ENCODE assay signal across 8 mouse cellular contexts in genomic region chr16:33922111-33923000, GRCm38 (mm10). TPM values are rescaled to one million over a fixed set of nuclear protein-coding genes. Genes with fewer than 3 reads are reported as not detected.
A peak's percentile ranks its signal among the peaks of the same experiment; 100 is the strongest.
DNase-seq lines count a peak whose midpoint lies in the region; ATAC-seq lines count a peak whose summit lies in the region.

No protein-coding gene starts in this region.

- no peak overlapping the region for H3K9ac ChIP-seq in forebrain, embryonic 12.5 days

- WGBS in embryonic facial prominence, embryonic 10.5 days = 44% methylated on average over 18 of the region's 18 CpGs
- WGBS in forebrain, embryonic 12.5 days = 63% methylated on average over 18 of the region's 18 CpGs

- ATAC-seq in megakaryocyte, adult 5-6 weeks (ENCODE audit: poor library complexity, severe bottlenecking) = peak; percentile 74
- ATAC-seq in forebrain, embryonic 12.5 days (ENCODE audit: low FRiP score) = no peak

- no peak overlapping the region for H3K4me2 ChIP-seq in forebrain, embryonic 12.5 days

- H3K27ac ChIP-seq in embryonic facial prominence, embryonic 10.5 days (replicated peaks) = peak overlapping the region; percentile 80
- no peak overlapping the region for H3K27ac ChIP-seq in forebrain, embryonic 12.5 days

- H3K4me3 ChIP-seq in embryonic facial prominence, embryonic 10.5 days = no peak overlapping the region
- H3K4me3 ChIP-seq in forebrain, embryonic 12.5 days (replicated peaks) = no peak overlapping the region

- H3K4me1 ChIP-seq in embryonic facial prominence, embryonic 10.5 days = peaks cover 40% of the 10 kb centered on the region
- H3K4me1 ChIP-seq in forebrain, embryonic 12.5 days = peaks cover 6% of the 10 kb centered on the region; the same call in 1 of the 2 replicates

- peak; percentile 96 for DNase-seq in heart, adult 11 months
- DNase-seq in heart, postnatal 25 days (ENCODE audit: low spot score) = no peak
- peak; percentile 40 to 44 for DNase-seq in B cell, adult 2 months
- DNase-seq in embryonic facial prominence, embryonic 10.5 days (ENCODE audit: low spot score) = peak; percentile 47
- DNase-seq in kidney, adult 9 months = peak; percentile 59
- no peak for DNase-seq in gastrocnemius, postnatal 10 days

- no peaks in the 10 kb centered on the region for H3K9me3 ChIP-seq in embryonic facial prominence, embryonic 10.5 days
- H3K9me3 ChIP-seq in forebrain, embryonic 12.5 days = no peaks in the 10 kb centered on the region

- intact Hi-C loops in heart, postnatal 25 days (cut with DNase I) = no loop called here

- peaks cover 64% of the 10 kb centered on the region for H3K36me3 ChIP-seq in embryonic facial prominence, embryonic 10.5 days (replicated peaks)
- H3K36me3 ChIP-seq in forebrain, embryonic 12.5 days (replicated peaks) = no peaks in the 10 kb centered on the region

- H3K27me3 ChIP-seq in embryonic facial prominence, embryonic 10.5 days (replicated peaks; ENCODE audit: low read depth, poor library complexity, severe bottlenecking) = no peaks in the 10 kb centered on the region
- no peaks in the 10 kb centered on the region for H3K27me3 ChIP-seq in forebrain, embryonic 12.5 days

RNA-seq across cellular contexts. Expression of gene Umps, which starts 44.5 kb away (rescaled TPM):
- total RNA-seq in heart, postnatal 25 days (2021) = 1 to 10 TPM; 9.0 to 9.2 TPM
- polyA plus RNA-seq in embryonic facial prominence, embryonic 10.5 days (2016; fragmentation: Nextera tagmentation; extraction: Ambion mirVana) = 105 and 106 TPM in 2 replicates
- 19.6 and 23.1 TPM in 2 replicates for total RNA-seq in megakaryocyte, adult 5-6 weeks (2015)
- total RNA-seq in megakaryocyte, adult 5-6 weeks (2017) = 34.8 and 35.9 TPM in 2 replicates
- 1 to 10 TPM; 7.4 to 9.1 TPM for total RNA-seq in gastrocnemius, postnatal 10 days (2021)
- 56.5 and 56.9 TPM in 2 replicates for polyA plus RNA-seq in forebrain, embryonic 12.5 days (2016; fragmentation: Nextera tagmentation; extraction: Ambion mirVana)

Comparison
In these comparisons a context has a peak if more than half of its experiments do, and no peak if none do; other contexts are left out.
1. DNase-seq: peak in heart, adult 11 months (single experiment), B cell, adult 2 months (2 of 2), embryonic facial prominence, embryonic 10.5 days (single experiment) and kidney, adult 9 months (single experiment); none in heart, postnatal 25 days (single experiment) and gastrocnemius, postnatal 10 days (single experiment).